Mouse (Mus musculus) adrenal gland, adult 8-10 months (tissue): ENCODE measurements around the gene Gm45234. TPM values are rescaled to one million over a fixed set of nuclear protein-coding genes. Genes with fewer than 3 reads are reported as not detected.

ENCODE experiments used
- DNase-seq: peaks from one replicate; pipeline ENCODE4 v3.0.0; 2022
- total RNA-seq, 4 experiments: library from RNA; stranded (reverse); gene quantifications; 2 replicates each; pipeline ENCODE4 v1.2.4; 2022

The Gm45234 gene
- total RNA-seq, 4 experiments from 2014 or later, result not detected

- no peak for DNase-seq
These were observed 10.1 kb upstream of the Gm45234 start for GRCm38 (mm10) chr6:124765951-124766350.

GRCm38 (mm10) chr6:124759259-124759658 lies 3.4 kb upstream of the Gm45234 start:
- peak; percentile 76 for DNase-seq

GRCm38 (mm10) chr6:124758849-124759232 lies 3.0 kb upstream of the Gm45234 start:
- DNase-seq, result no peak

GRCm38 (mm10) chr6:124757909-124758848 lies 2.4 kb upstream of the Gm45234 start:
- peak; percentile 52 for DNase-seq

- DNase-seq, result no peak
These were observed 1.6 kb upstream of the Gm45234 start for GRCm38 (mm10) chr6:124757351-124757880.

- DNase-seq, result peak; percentile 81
These were observed 980 bp upstream of the Gm45234 start for GRCm38 (mm10) chr6:124756652-124757350.

- no peak for DNase-seq
These were observed 515 bp downstream of the Gm45234 start for GRCm38 (mm10) chr6:124755306-124755705.

GRCm38 (mm10) chr6:124753861-124754260 lies 2.0 kb downstream of the Gm45234 start:
- no peak for DNase-seq

GRCm38 (mm10) chr6:124750405-124750804 lies 5.4 kb downstream of the Gm45234 start:
- DNase-seq, result no peak

GRCm38 (mm10) chr6:124746654-124747632 lies 8.9 kb downstream of the Gm45234 start:
- no peak for DNase-seq

- no peak for DNase-seq
These were observed 9.6 kb downstream of the Gm45234 start for GRCm38 (mm10) chr6:124746296-124746605.

- DNase-seq, result peak; percentile 91
These were observed 10.1 kb downstream of the Gm45234 start for GRCm38 (mm10) chr6:124745490-124746295.

- no peak for DNase-seq
These were observed 11.0 kb downstream of the Gm45234 start for GRCm38 (mm10) chr6:124744755-124745321.

GRCm38 (mm10) chr6:124743647-124744046 lies 12.2 kb downstream of the Gm45234 start:
- no peak for DNase-seq

- DNase-seq, result no peak
These were observed 12.8 kb downstream of the Gm45234 start for GRCm38 (mm10) chr6:124742839-124743514.

GRCm38 (mm10) chr6:124741842-124742241 lies 14.0 kb downstream of the Gm45234 start:
- DNase-seq, result no peak

GRCm38 (mm10) chr6:124740888-124741761 lies 14.7 kb downstream of the Gm45234 start, which contains the start of gene Grcc10:
TSS of gene Grcc10 (minus strand) at chr6:124741374.
- DNase-seq, result peak; percentile 87

- peak; percentile 47 for DNase-seq
These were observed 15.5 kb downstream of the Gm45234 start for GRCm38 (mm10) chr6:124740211-124740887.
